Mouse (Mus musculus) midbrain, embryonic 10.5 days (tissue): Measurements from ENCODE around the gene Zfp365. TPM values are rescaled to one million over a fixed set of nuclear protein-coding genes. Genes with fewer than 3 reads are reported as not detected.

Source experiments
- DNase-seq: peaks from one replicate; pipeline ENCODE4 v3.0.0-alpha.2; 2017; ENCODE audit warnings: low spot score
- H3K27ac ChIP-seq: fragments of 300-500 bp; sonication (generic); replicated peaks from 2 replicates; pipeline ENCODE4 v1.5.1; 2016; ENCODE audit warnings: mild to moderate bottlenecking
- H3K27me3 ChIP-seq: fragments of 300-500 bp; sonication (generic); 2 replicates; pipeline ENCODE4 v1.6.1; 2016; ENCODE audit warnings: low read depth, mild to moderate bottlenecking; ENCODE audit not compliant: poor library complexity, severe bottlenecking
- H3K36me3 ChIP-seq: fragments of 300-500 bp; sonication (generic); 2 replicates; pipeline ENCODE4 v1.6.1; 2016; ENCODE audit warnings: mild to moderate bottlenecking, moderate library complexity
- H3K4me1 ChIP-seq: fragments of 300-500 bp; sonication (generic); 2 replicates; pipeline ENCODE4 v1.6.1; 2016
- H3K4me3 ChIP-seq: fragments of 300-500 bp; sonication (generic); 2 replicates; pipeline ENCODE4 v1.5.1; 2016; ENCODE audit warnings: mild to moderate bottlenecking, moderate library complexity
- H3K9me3 ChIP-seq: fragments of 300-500 bp; sonication (generic); replicated peaks from 2 replicates; pipeline ENCODE4 v1.6.1; 2016; ENCODE audit warnings: mild to moderate bottlenecking
- WGBS: fragments of 180-500 bp; shearing (Covaris S2); methylation state at CpG from one replicate; pipeline ENCODE4 v1.1.7; 2016; 5-methylcytosine and 5-hydroxymethylcytosine counted together
- polyA plus RNA-seq: library from polyadenylated mRNA; unstranded; fragments of >200 nt; fragmentation: Nextera tagmentation; extraction: Ambion mirVana; gene quantifications from 2 replicates; pipeline ENCODE4 v1.2.1, GENCODE M21; 2016

The Zfp365 gene
- polyA plus RNA-seq, 1 experiment from 2014 or later = 2.3 TPM

- H3K36me3 ChIP-seq = no peaks in the 10 kb centered on the region
- H3K4me3 ChIP-seq = no peak overlapping the region
- peaks cover 95% of the 10 kb centered on the region for H3K27me3 ChIP-seq
- no peak overlapping the region for H3K27ac ChIP-seq
- H3K4me1 ChIP-seq = peaks cover 14% of the 10 kb centered on the region
- 0 out of 2 replicates have a peak, but pooled peaks cover 2% of the 10 kb centered on the region for H3K9me3 ChIP-seq
- no peak for DNase-seq
- 92% methylated on average over 9 of the region's 9 CpGs for WGBS
Observed at GRCm38 (mm10) chr10:67898355-67898935, 14.0 kb downstream of the Zfp365 start.

GRCm38 (mm10) chr10:67897281-67897680, 15.2 kb downstream of the Zfp365 start:
- Histone ChIP-seq H3K27ac (no peak overlapping the region), H3K4me1 (peaks cover 14% of the 10 kb centered on the region), H3K27me3 (peaks cover 94% of the 10 kb centered on the region), H3K36me3 (no peaks in the 10 kb centered on the region), H3K4me3 (no peak overlapping the region), H3K9me3 (0 out of 2 replicates have a peak, but pooled peaks cover 2% of the 10 kb centered on the region)
- no peak for DNase-seq
- 85% methylated on average over 6 of the region's 6 CpGs for whole genome bisulfite sequencing

- H3K9me3 ChIP-seq = no peaks in the 10 kb centered on the region
- H3K27me3 ChIP-seq = peaks cover 95% of the 10 kb centered on the region
- WGBS = 95% methylated on average over 7 of the region's 7 CpGs
Observed at GRCm38 (mm10) chr10:67894683-67895082, 17.8 kb downstream of the Zfp365 start.

GRCm38 (mm10) chr10:67894059-67894458, 18.4 kb downstream of the Zfp365 start:
- 77% methylated on average over 8 of the region's 8 CpGs for WGBS
- Histone ChIP-seq H3K27ac (no peak overlapping the region), H3K27me3 (peaks cover 90% of the 10 kb centered on the region)

More at GRCm38 (mm10) chr10:67894683-67895082, 17.8 kb downstream of the Zfp365 start:
- H3K4me3 ChIP-seq = no peak overlapping the region
- DNase-seq = no peak
- H3K4me1 ChIP-seq = no peaks in the 10 kb centered on the region
- H3K36me3 ChIP-seq = no peaks in the 10 kb centered on the region
- H3K27ac ChIP-seq = no peak overlapping the region

GRCm38 (mm10) chr10:67893226-67893625, 19.2 kb downstream of the Zfp365 start:
- Histone ChIP-seq H3K27me3 (peaks cover 90% of the 10 kb centered on the region), H3K9me3 (no peaks in the 10 kb centered on the region), H3K4me3 (no peak overlapping the region), H3K27ac (no peak overlapping the region), H3K4me1 (no peaks in the 10 kb centered on the region), H3K36me3 (no peaks in the 10 kb centered on the region)
- 90% methylated on average over 10 of the region's 10 CpGs for WGBS
- DNase-seq = no peak

More at GRCm38 (mm10) chr10:67894059-67894458, 18.4 kb downstream of the Zfp365 start:
- no peaks in the 10 kb centered on the region for H3K9me3 ChIP-seq
- DNase-seq = no peak
- H3K4me3 ChIP-seq = no peak overlapping the region
- H3K36me3 ChIP-seq = no peaks in the 10 kb centered on the region
- no peaks in the 10 kb centered on the region for H3K4me1 ChIP-seq

GRCm38 (mm10) chr10:67891126-67891525, 21.3 kb downstream of the Zfp365 start:
- Histone ChIP-seq H3K27me3 (peaks cover 76% of the 10 kb centered on the region), H3K36me3 (no peaks in the 10 kb centered on the region), H3K4me1 (no peaks in the 10 kb centered on the region), H3K27ac (no peak overlapping the region), H3K9me3 (no peaks in the 10 kb centered on the region), H3K4me3 (no peak overlapping the region)
- no peak for DNase-seq
- 91% methylated on average over 6 of the region's 6 CpGs for WGBS

- Histone ChIP-seq H3K36me3 (no peaks in the 10 kb centered on the region), H3K27me3 (peaks cover 45% of the 10 kb centered on the region), H3K4me3 (no peak overlapping the region), H3K4me1 (no peaks in the 10 kb centered on the region), H3K9me3 (no peaks in the 10 kb centered on the region), H3K27ac (no peak overlapping the region)
- no peak for DNase-seq
- WGBS = 92% methylated on average over 10 of the region's 10 CpGs
Observed at GRCm38 (mm10) chr10:67887971-67888370, 24.5 kb downstream of the Zfp365 start.

DNA sequence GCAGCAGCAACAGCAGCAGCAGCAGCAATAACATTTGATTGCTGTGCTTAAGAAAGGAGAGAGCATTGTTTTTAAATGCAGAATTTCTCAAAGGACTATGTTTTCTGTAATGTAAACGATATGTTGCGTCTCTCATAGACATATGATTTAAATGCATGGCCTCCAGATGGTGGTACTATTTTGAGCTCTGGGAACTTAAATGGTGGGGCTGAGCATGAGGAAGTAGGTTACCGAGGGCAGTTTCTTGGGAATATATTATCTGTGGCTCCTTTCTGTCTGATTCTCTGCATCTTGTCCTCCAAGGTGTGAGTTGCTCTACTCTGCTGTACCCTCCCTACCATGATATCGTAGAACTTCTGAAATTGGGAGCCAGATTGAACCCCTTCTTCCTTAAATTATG, 31.8 kb downstream of the Zfp365 start:
- no peaks in the 10 kb centered on the region for H3K9me3 ChIP-seq
- no peak overlapping the region for H3K27ac ChIP-seq
- WGBS = 92% methylated on average over 4 of the region's 4 CpGs
- no peaks in the 10 kb centered on the region for H3K36me3 ChIP-seq
- no peak for DNase-seq
- H3K4me1 ChIP-seq = no peaks in the 10 kb centered on the region
- no peak overlapping the region for H3K4me3 ChIP-seq
- H3K27me3 ChIP-seq = no peaks in the 10 kb centered on the region

- WGBS = 21% methylated on average over 2 of the region's 2 CpGs
- peaks cover 9% of the 10 kb centered on the region for H3K27me3 ChIP-seq
- no peaks in the 10 kb centered on the region for H3K36me3 ChIP-seq
- H3K27ac ChIP-seq = no peak overlapping the region
- H3K4me1 ChIP-seq = no peaks in the 10 kb centered on the region
- no peaks in the 10 kb centered on the region for H3K9me3 ChIP-seq
- no peak overlapping the region for H3K4me3 ChIP-seq
- peak; percentile 57 for DNase-seq
Observed at GRCm38 (mm10) chr10:67871811-67872210, 40.7 kb downstream of the Zfp365 start.

- Histone ChIP-seq H3K4me3 (no peak overlapping the region), H3K27me3 (0 out of 2 replicates have a peak, but pooled peaks cover 6% of the 10 kb centered on the region), H3K4me1 (no peaks in the 10 kb centered on the region), H3K9me3 (no peaks in the 10 kb centered on the region), H3K27ac (no peak overlapping the region), H3K36me3 (no peaks in the 10 kb centered on the region)
- no peak for DNase-seq
- 89% methylated on average over 3 of the region's 3 CpGs for WGBS
Observed at GRCm38 (mm10) chr10:67868234-67868633, 44.2 kb downstream of the Zfp365 start.

DNA sequence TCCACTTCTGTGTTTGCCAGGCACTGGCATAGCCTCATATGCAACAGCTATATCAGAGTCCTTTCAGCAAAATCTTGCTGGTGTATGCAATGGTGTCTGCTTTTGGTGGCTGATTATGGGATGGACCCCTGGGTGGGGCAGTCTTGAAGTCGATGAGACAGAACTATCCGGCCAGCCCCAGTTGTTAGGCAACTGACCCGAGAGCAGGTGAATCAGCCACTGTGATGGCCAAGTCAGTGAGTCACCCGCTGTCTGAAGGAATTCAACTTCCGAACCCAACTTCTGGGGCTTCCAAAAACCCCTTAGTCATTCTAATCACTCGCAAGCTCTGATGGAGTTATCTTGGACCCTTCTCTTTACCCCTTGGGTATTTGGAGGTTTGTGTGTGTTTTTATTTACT, 46.6 kb downstream of the Zfp365 start:
- no peak overlapping the region for H3K4me3 ChIP-seq
- H3K36me3 ChIP-seq = no peaks in the 10 kb centered on the region
- 92% methylated on average over 6 of the region's 6 CpGs for WGBS
- H3K9me3 ChIP-seq = no peaks in the 10 kb centered on the region
- H3K27me3 ChIP-seq = no peaks in the 10 kb centered on the region
- DNase-seq = no peak
- no peaks in the 10 kb centered on the region for H3K4me1 ChIP-seq
- H3K27ac ChIP-seq = no peak overlapping the region

DNA sequence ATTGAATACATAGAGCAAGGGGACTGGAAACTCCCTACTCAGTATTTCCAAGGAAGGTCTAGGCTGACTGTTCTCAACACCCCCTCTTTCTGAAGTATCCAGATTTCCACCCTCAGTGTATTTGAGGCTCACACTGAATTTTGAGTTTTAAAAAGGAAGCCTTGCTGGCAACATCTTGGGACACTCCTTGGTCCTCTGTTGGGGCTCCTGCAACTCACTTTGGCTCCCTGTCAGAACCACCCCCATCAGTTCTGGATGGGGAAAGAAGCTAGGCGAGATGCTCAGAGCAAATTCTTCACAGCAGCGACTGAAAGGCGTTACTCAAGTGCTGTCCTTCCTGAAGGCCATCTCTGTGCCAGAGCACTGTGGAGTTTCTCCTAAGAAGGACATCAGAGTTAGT, 47.4 kb downstream of the Zfp365 start:
- WGBS = 87% methylated on average over 3 of the region's 3 CpGs
- H3K4me3 ChIP-seq = no peak overlapping the region
- DNase-seq = no peak

GRCm38 (mm10) chr10:67862331-67862730, 50.1 kb downstream of the Zfp365 start:
- WGBS = 20% methylated on average over 7 of the region's 7 CpGs
- DNase-seq = peak; percentile 27
- no peaks in the 10 kb centered on the region for H3K4me1 ChIP-seq
- H3K27me3 ChIP-seq = no peaks in the 10 kb centered on the region
- H3K9me3 ChIP-seq = no peaks in the 10 kb centered on the region
- no peak overlapping the region for H3K27ac ChIP-seq
- no peaks in the 10 kb centered on the region for H3K36me3 ChIP-seq
- H3K4me3 ChIP-seq = no peak overlapping the region

More for the DNA sequence above, 47.4 kb downstream of the Zfp365 start:
- Histone ChIP-seq H3K36me3 (no peaks in the 10 kb centered on the region), H3K4me1 (no peaks in the 10 kb centered on the region), H3K9me3 (no peaks in the 10 kb centered on the region), H3K27me3 (no peaks in the 10 kb centered on the region), H3K27ac (no peak overlapping the region)
